Mouse (Mus musculus) right cerebral cortex, adult 18-20 months (tissue): Measurements from ENCODE around the gene 4930442H23Rik.

Source experiments
- DNase-seq: peaks from one replicate; pipeline ENCODE4 v3.0.0; 2022; ENCODE audit warnings: mixed read lengths

Gene 4930442H23Rik

DNA sequence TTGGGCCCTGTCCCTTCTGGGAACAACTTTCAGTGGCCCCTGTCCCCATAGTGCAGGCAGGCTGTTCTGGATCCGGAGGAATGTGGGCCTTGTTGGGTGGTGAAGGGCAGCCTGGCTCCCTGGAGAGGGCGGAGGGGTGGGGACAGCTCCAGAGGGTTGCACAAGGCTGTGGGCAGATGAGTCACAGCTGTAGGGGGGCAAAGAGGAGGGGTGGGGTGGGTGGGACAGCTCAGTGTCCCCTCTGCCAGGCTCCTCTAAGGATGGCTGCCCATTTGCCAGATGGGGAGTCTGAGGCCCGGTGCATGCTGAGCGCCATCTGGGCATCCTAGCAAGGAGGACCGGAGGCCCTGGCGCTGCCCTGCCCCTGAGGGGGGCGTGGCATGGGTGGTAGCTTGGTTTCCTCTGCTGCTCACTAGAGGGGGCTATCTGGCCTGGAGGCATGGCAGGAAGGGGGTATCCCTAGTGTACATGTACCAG is 40.5 kb downstream of the 4930442H23Rik start:
- no peak for DNase-seq

DNA sequence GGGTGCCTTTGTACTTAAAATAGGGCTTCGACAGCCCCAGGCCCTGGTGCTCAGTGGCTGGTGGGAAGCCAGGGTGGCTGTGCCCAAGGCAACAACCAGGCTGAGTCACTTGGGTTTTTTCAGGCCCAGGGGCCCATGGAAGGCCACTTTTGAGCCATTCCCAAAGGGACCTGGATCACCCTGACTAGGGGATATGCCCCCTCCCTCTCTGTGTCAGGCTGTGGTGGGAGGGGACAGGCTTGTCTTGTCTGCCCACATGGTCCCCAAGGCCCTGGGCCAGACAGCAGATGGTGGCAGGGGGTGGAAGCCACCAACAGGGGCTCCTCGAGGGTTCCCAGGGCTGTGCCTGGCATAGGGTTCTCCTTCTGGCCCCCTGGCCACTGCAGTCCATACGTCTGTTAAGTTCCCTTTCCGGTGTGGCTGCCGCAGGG is 41.1 kb downstream of the 4930442H23Rik start:
- DNase-seq, result no peak

DNA sequence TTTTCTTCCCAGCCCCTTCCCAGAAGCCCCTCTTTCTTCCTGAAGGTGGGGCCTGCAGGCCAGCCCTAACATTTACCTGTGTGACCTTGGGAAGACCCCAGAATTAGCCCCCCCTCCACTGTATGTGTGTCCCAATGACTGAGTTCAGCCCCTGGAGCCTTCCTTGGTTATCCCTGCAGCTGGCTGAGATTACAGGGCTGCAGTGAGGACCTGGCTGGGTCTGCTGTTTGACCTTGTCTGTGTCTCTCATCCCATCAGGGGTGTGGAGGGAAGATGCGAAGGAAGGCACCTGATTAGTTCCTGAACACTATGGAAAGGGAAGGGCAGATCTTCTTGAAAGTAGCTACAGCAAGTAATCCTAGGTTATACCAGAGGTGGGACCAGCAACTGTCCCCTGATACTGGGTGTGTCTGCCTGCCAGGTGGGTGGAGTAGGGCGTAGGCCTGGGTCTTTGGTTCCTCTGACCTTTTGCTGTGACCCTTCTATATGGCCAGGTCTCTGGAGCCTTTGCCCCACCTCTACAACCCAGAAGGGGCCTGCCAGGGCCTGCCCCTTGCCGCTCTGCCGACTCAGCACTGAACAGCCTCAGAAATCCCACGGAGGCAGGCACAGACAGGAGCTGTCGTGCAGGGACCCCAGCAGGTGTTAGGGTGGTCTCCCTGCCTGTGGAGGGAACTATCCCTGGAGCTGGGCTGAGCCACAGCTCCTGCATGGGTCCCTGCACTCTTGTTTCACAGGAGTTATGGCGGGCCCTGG is 42.0 kb downstream of the 4930442H23Rik start:
- DNase-seq, result no peak

DNA sequence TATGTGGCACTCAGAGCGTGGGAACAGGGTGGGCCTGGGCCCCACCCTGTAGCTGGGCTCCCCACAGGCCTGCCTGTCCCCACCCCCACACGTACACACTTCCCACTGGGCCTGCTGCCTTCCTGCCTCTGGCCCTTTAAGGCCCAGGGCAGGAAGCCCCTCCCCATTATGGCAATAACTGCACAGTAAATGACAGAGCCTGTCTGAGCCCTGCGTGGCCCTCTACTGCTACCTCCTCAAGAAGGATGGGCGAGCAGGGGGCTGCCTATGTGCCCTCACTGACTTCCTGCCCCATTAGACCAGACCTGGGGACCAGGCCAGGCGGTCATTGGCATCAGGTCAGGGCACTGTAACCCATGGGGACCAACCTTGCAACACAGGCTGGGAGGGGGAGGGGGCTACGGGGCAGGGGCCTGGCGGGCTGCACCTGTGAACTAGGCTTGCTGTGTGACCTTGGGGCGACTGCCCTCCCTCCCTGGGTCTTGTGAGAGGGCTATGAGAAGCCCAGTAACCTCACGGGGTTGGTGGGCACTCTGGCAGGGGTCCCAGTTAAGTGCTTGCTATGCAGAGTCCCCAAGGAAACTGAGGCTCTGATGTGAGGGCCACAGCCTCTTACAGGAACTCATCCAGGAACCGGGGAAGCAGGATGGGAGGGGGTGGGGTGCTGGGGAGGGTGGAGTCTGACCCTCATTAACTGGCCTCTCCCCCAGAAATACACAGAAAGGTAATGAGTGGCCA is 42.8 kb downstream of the 4930442H23Rik start:
- no peak for DNase-seq

DNA sequence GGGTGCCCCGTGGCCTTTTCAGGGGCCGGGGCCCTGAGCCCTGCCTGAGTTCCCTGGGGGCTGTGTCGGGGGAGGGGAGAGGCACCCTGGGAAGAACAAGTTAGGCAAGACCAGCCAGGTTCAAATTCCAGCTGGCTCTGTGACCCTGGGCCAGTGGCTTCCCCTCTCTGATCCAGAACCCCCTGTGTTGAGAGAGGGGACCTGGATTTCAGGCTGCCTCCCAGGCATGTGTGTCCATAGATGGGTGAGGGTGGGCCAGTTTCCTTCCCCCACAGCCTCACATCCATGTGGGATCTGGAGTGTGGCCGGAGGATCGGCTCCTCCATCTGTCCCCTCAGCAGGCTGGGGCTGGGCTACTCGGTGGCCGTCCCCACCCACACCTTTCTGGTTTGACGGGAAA is 43.6 kb downstream of the 4930442H23Rik start:
- DNase-seq, result no peak

DNA sequence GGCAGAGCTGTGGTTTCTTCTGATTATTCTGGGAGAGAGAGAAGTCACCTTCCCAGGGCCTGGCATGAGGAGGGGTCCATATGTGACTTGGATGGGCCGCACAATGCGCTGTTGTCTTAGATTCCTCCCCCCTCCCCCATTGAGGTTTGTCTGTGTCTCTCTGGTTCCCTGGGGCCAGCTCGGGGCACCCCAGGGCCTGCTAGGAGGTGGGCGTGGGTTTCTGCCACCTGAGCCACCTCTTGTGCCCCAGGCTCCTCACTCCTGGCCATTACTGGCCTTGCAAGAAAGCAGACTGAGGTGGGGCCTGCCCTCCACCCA is 44.2 kb downstream of the 4930442H23Rik start:
- DNase-seq, result no peak

DNA sequence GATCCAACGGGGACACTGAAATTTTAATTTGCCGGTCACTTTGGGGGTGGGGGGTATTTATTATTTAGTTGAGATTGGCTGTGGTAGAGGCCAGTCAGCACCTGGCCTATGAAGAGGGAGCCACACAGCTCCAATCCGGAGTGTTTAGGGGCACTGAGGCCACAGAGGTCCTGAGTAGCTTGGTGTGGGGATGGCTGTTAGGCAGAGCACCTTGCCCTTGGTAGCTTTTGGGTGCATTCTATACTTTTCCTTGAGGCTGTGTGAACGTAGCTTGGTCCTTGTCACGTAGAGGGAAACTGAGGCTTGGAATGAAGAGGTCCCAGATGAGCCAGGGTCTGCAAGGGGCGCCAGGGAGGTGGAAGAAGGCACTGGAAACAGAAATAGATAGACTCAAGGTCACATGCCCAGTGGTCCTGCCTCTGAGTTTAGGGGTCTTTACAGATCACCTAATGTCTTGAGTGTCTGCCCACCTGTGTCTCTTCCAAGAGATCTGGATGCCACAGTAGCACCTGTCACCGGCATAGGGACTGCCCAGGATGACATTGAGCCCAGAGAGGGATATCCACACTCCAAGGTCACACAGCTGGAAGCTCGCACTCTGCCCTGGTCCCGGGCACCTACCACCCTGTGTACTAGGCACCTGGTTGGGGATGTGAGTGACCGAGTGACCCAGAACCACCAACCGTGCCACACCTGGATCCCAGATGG is 44.7 kb downstream of the 4930442H23Rik start:
- no peak for DNase-seq

DNA sequence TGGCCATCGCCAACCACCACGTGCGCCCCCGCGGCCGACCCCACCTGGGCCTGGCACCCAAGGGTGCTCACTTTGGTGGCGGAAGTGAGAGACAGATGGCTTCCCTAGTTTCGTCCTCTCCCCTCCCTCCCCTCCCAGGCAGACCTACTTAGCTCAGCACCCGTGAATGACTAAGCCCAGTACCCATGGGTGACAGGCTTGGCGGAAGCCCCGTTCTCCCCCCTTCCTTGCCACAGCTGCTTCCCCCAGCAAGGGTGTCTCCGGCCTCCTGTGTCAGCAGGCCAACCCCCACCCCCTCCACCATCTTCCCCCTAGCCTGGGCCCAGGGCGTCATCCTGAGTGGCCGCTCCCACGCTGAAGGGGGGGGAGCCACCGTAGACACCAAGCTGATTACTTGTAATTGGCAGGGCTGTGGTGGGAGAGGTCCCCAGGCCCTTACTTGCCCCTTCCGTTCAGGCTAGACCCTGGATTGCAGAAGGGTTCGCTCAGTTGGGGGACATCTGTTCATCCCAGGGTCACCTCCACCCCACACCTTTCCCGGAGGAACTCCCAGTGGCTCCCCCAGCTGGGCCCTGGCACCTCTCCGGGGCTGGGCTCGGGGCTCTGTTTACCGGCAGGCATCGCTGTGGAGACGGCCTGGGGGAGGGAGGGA is 45.4 kb downstream of the 4930442H23Rik start:
- peak; percentile 51 for DNase-seq

DNA sequence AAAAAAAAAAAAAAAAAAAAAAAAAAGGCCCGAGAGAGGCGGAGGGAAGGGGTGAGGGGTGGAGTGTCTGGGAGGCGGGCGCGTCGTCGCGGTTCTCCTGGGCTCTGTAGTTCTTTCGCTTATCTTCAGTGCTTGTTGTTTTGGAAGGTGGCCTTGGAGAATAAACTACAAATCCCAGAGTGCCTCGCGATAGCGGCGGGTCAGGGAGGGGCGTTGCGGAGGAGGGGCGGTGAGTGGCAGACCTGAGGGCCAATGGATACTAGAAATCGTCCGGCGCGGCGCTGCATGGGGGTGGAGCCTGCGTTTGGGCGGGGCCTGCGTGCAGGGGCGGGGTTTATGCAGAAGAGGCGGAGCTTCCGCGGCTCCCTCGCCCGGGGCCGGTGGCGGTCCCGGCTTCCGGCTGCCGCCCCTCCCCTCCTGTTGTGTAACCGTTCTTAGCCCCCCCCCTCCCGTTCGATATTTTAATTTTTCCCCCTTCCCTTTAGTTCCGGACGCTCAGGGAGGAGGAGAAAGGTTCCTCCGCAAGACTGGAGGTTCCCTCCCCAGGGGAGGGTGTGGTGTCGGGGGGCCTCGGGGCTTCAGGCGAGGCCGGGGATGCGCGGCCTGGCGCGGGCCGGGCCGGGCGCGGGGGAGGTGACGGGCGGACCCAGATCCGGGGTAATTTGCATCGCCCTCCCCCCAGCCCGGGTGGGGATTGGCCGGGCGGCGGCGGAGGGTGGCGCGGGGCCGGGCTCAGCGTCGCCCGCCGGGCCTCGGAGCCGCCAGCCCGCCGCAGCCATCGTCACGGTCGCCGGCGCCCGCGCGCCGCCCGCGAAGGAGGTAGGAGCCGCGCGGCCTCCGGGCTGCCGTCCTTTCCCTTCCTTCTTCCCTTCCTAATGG is 46.2 kb downstream of the 4930442H23Rik start:
- DNase-seq, result peak; percentile 99

DNA sequence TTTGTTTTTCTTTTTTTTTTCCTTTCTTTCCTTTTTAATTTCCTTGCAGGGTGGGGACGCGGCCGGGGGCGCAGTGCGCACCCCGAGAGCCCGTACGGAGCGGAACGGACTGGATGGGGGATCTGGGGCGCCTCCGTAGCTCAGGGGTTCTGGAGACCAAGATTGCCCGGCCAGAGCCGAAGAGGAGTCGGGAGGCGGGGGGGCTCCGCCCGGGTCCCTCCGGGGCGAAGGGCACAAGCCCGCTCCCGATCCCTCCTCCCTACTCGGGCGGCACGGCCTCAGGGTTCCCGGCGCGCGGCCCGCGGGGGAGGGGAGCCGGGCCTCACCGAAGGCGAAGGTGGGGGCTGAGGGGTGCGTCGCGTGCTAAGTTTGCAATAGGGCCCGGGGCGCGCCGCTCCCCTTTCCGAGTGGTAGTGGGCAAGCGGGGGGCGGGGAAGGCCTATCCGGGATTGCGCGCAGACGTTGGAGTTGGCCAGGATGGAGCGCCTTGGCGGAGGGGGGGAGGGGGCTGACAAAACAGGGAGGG is 46.9 kb downstream of the 4930442H23Rik start:
- peak; percentile 76 for DNase-seq

DNA sequence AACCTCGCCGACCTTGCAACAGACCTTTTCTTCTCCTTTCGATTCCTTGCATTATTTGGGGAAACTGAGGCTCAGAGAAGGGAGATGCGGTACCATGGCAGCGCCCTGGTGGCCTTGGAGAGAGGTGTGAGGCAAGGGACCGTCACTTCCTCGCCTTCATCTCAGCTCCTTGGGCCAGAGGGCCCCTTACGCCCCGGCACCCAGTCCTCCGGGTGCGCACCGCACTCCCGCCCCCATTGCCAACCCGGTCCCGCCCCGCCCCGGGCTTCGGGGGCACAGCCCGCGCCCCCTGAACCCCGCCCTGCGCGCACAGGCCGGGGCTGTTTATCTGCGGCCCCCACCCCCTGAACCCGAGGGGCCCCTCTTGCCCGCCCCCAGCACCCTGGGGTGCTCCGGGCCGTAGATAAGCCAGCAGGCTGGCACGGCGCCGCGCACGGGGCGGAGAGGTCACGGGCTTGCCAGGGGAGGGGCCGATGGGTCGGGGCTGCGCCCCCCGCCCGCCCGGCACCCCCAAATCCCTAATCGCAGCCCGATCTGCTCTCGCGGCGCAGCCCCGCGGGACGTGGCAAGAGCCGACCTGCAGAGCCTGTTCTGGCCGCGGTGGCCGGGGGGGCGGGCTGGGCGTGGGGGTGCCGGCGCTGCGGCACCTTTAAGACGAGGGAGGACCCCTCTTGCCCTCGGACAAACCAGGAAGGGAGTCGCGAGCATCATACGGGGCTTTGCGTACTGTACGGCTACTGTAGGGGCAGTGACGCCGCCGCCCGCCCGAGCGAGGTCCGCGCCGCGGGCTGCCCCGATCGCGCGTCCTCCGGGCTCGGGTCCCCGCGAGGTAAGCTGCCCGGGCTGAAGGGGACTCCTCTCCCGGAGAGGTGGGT is 47.6 kb downstream of the 4930442H23Rik start:
- peak; percentile 74 for DNase-seq

DNA sequence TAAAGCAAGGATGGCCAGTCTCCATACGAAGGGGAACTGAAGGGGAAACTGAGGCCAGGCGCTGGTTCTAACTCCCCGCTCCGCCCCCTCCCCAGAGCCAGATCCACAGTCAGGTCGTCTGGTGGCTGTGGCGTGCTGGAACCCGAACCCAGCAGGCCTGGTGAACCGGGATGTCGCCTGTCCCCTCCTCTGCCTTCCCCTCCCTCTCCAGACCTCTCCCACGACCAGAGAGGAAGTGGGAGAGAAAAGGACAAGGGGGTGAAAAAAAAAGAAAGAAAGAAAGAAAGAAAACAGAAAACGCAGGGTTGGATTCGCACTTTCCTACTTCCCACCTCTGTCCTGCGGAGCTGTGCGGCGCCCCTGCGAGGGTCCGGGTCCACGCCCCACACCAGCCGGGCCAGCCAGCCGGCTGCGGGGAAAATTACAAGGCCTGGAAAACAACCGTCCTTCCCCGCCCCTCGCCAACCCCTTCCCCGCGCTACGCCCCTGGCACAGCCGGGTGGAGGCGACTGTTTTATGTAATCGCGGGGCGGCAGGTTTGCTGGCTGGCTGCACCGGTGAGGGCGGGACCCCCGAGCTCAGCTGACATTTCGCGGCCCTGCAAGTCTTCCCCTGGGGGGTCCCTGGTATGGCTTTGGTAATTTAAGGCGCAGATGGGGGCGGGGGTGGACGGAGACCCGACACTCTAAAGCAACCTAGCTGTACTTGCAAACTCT is 48.5 kb downstream of the 4930442H23Rik start, which contains the start of gene Zbtb7a:
Zbtb7a (plus strand) TSS at position 255 of the 716 bp plus-strand sequence.
- DNase-seq, result peak; percentile 72

DNA sequence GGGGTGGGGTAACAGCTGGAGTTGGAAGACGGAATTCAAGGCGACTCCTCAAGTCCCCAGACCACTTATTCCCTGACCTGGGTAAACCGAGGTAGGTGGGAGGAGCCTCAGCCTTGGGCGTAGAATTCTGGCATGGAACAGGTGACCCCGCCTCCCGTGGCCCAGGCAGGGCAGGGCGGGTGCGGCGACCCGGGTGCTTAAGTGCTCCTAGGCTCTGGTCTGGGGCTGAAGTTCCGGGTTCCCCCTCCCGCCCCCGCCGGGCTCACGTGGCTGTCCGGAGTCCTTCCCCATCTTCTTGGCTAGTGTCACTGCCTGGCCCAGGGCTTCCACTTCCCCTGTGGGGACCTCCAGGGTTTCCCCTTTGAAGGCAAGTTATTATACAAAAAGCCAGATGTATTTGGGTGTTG is 49.5 kb downstream of the 4930442H23Rik start:
- DNase-seq, result no peak
